Mouse (Mus musculus) embryonic facial prominence, embryonic 10.5 days (tissue): Measurements from ENCODE around the gene Dync1h1. TPM values are rescaled to one million over a fixed set of nuclear protein-coding genes. Genes with fewer than 3 reads are reported as not detected.
A peak's percentile ranks its signal among the peaks of the same experiment; 100 is the strongest.

Experiments used
- DNase-seq: peaks from one replicate; pipeline ENCODE4 v3.0.0-alpha.2; 2017; ENCODE audit warnings: low spot score
- H3K27ac ChIP-seq: fragments of 300-500 bp; sonication (generic); replicated peaks from 2 replicates; pipeline ENCODE4 v1.5.1; 2016; ENCODE audit warnings: mild to moderate bottlenecking
- H3K27me3 ChIP-seq: fragments of 300-500 bp; sonication (generic); replicated peaks from 2 replicates; pipeline ENCODE4 v1.6.1; 2016; ENCODE audit warnings: low read depth, mild to moderate bottlenecking; ENCODE audit not compliant: poor library complexity, severe bottlenecking
- H3K36me3 ChIP-seq: fragments of 300-500 bp; sonication (generic); replicated peaks from 2 replicates; pipeline ENCODE4 v1.6.1; 2016; ENCODE audit warnings: mild to moderate bottlenecking, moderate library complexity
- H3K4me1 ChIP-seq: fragments of 300-500 bp; sonication (generic); 2 replicates; pipeline ENCODE4 v1.6.1; 2016
- H3K4me3 ChIP-seq: fragments of 300-500 bp; sonication (generic); 2 replicates; pipeline ENCODE4 v1.5.1; 2016; ENCODE audit warnings: mild to moderate bottlenecking, moderate library complexity
- H3K9me3 ChIP-seq: fragments of 300-500 bp; sonication (generic); 2 replicates; pipeline ENCODE4 v1.6.1; 2016; ENCODE audit warnings: mild to moderate bottlenecking
- WGBS: fragments of 180-500 bp; shearing (Covaris S2); methylation state at CpG from one replicate; pipeline ENCODE4 v1.1.7; 2016; 5-methylcytosine and 5-hydroxymethylcytosine counted together
- polyA plus RNA-seq: library from polyadenylated mRNA; unstranded; fragments of >200 nt; fragmentation: Nextera tagmentation; extraction: Ambion mirVana; gene quantifications from 2 replicates; pipeline ENCODE4 v1.2.1, GENCODE M21; 2016

The Dync1h1 gene
- polyA plus RNA-seq, 1 experiment from 2014 or later, result 64.2 TPM

DNA sequence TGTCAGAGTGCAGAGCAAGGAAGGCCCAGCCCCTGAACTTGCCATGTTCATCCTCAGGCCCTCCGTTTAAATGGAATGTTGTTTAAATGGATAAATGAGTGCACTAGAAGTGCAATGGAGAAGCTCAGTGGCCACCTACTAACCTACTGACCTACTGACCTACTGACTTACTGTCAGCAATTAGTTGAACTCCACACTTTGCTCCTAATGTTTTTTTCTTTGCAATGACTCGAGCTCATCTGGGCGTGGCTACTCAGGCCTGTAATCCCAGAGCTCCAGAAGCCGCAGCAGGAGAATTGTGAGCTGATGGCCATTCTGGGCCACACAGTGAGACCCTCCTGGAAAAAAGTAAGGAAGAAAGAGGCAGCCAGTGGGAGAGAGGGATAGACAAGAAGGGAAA is 25.3 kb upstream of the Dync1h1 start:
- no peak overlapping the region for H3K27ac ChIP-seq
- WGBS, result 74% methylated on average over 4 of the region's 4 CpGs
- peaks cover 67% of the 10 kb centered on the region for H3K36me3 ChIP-seq
- no peaks in the 10 kb centered on the region for H3K4me1 ChIP-seq
- no peaks in the 10 kb centered on the region for H3K9me3 ChIP-seq
- no peaks in the 10 kb centered on the region for H3K27me3 ChIP-seq
- H3K4me3 ChIP-seq, result no peak overlapping the region
- no peak for DNase-seq

DNA sequence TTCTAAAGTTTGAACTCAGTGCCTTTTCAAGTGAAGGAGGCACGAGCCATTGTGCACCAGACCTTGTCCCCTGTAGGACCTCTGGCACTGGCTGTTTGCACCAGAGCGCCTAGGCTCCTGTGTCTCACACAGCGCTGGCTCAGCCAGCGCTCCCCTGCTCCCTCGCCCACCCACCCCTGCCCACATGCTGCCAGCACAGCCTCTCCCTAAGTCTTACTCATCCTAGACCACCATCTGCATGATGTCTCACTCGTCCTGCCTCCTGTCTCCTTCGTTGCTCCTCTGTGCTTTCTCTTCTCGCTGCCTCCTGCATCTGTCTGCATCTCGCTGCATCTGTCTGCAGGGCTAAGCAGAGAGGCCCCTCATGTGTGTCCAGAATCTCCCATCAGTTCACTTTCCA is 22.9 kb upstream of the Dync1h1 start:
- H3K4me3 ChIP-seq, result no peak overlapping the region
- WGBS, result 87% methylated on average over 9 of the region's 9 CpGs
- no peak for DNase-seq

DNA sequence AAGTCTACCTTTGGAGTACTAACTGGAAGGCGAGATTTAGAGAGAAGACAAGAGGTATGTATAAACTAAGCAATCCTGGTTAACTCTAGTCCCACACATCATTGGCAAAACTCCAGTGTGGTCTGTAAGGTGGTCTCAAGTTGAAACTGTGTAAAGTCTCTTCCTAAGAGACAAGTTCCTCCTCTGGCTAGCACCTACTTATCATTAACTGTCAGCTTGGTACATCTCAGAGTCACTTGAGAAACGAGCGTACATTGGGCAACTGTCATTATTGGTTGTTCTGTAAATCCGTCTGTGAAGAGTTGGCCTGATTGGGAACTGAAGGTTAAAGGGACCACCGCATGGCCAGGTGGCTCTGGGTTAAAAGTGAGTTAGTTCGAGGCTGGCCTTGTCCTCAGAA is 12.6 kb upstream of the Dync1h1 start:
- no peak overlapping the region for H3K27ac ChIP-seq
- H3K36me3 ChIP-seq, result no peaks in the 10 kb centered on the region
- H3K4me3 ChIP-seq, result no peak overlapping the region
- 83% methylated on average over 6 of the region's 6 CpGs for WGBS
- no peaks in the 10 kb centered on the region for H3K27me3 ChIP-seq
- DNase-seq, result no peak
- H3K4me1 ChIP-seq, result peaks cover 23% of the 10 kb centered on the region
- no peaks in the 10 kb centered on the region for H3K9me3 ChIP-seq

More for the DNA sequence above, 22.9 kb upstream of the Dync1h1 start:
- no peak overlapping the region for H3K27ac ChIP-seq
- H3K27me3 ChIP-seq, result no peaks in the 10 kb centered on the region
- no peaks in the 10 kb centered on the region for H3K4me1 ChIP-seq
- peaks cover 44% of the 10 kb centered on the region for H3K36me3 ChIP-seq
- no peaks in the 10 kb centered on the region for H3K9me3 ChIP-seq

DNA sequence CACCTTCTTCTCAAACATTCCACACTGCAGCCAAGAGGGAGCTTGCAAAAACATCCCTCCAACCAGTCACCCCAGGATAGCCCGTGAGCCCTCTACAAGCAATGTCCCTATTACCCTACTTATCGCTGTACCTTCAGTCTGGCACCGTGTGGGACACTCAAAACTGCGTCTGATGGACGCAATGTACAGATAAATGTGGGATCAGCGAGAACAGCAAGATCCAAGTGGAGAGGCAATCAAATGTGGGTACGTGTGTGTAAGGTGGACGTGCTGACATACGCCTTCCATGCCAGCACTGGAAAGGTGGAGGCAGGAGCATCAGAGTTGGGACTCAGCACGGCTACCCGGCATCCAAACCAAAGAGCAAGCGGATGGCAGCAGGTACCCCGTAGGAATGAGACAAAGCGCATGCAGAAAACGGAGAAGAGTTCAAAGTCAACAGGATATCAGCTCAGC is 10.4 kb upstream of the Dync1h1 start:
- peak overlapping the region; percentile 84 for H3K4me3 ChIP-seq
- WGBS, result 2% methylated on average over 15 of the region's 15 CpGs
- H3K36me3 ChIP-seq, result no peaks in the 10 kb centered on the region
- no peak for DNase-seq
- H3K4me1 ChIP-seq, result peaks cover 19% of the 10 kb centered on the region
- H3K9me3 ChIP-seq, result no peaks in the 10 kb centered on the region
- H3K27ac ChIP-seq, result peak overlapping the region; percentile 95
- no peaks in the 10 kb centered on the region for H3K27me3 ChIP-seq

DNA sequence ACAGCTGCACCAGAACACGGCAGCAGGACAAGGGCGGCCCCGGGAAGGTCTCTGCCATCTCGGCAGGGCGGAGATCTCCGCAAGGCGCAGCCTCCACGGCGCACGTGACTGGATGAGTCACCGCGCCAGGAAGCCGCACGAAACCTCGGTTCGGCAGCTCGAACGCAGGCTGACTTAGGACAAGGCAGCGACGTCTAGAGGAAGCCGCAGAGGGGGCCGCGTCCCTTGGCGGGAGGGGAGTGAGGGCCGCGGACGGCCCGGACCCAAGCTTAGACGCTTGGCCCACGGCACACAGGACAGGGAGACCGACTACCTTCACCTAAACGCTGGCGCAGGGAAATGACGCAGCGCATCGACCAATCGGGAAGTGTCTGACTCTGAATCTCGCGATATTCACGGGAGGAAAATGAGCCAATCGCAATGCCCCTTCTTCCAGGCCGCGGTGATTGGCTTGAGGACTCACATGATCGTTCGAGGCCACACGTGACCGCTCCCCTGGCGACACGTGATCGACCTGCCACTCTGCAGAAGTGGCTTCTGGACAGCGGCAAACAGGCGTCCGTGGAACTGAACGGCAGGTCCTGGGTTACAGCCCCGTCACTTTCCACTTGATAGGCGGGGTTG is 9.9 kb upstream of the Dync1h1 start:
- no peaks in the 10 kb centered on the region for H3K9me3 ChIP-seq
- peak overlapping the region; percentile 84 for H3K4me3 ChIP-seq
- WGBS, result under 1% methylated on average over 56 of the region's 56 CpGs
- peaks cover 18% of the 10 kb centered on the region for H3K4me1 ChIP-seq
- H3K27me3 ChIP-seq, result no peaks in the 10 kb centered on the region
- peak; percentile 98 for DNase-seq
- H3K27ac ChIP-seq, result peak overlapping the region; percentile 95
- H3K36me3 ChIP-seq, result no peaks in the 10 kb centered on the region

DNA sequence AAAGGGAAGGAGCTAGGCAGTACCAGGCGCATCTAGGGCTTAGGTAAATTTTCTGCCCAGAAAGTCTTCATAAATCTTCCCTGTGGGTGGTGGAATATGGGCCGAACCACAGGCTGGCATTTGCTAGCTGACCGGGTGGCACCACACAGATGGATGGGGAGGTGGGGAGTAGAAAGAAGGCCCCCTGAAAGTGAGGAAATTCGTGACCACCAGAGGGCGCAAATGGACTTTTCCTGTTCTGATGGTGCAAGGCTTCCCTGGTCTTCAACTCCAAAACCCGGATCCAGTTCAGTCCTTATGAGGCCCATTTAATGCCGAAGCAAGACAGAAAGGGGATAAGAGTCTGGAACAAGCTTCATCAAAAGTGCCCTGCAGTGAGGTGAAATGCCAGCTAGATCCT is 2.7 kb upstream of the Dync1h1 start:
- WGBS, result 11% methylated on average over 7 of the region's 7 CpGs
- Histone ChIP-seq H3K9me3 (no peaks in the 10 kb centered on the region), H3K36me3 (0 out of 2 replicates have a peak, but pooled peaks cover under 1% of the 10 kb centered on the region), H3K4me1 (peaks cover 22% of the 10 kb centered on the region), H3K4me3 (no peak overlapping the region), H3K27ac (no peak overlapping the region), H3K27me3 (peaks cover 20% of the 10 kb centered on the region)
- DNase-seq, result peak; percentile 82

DNA sequence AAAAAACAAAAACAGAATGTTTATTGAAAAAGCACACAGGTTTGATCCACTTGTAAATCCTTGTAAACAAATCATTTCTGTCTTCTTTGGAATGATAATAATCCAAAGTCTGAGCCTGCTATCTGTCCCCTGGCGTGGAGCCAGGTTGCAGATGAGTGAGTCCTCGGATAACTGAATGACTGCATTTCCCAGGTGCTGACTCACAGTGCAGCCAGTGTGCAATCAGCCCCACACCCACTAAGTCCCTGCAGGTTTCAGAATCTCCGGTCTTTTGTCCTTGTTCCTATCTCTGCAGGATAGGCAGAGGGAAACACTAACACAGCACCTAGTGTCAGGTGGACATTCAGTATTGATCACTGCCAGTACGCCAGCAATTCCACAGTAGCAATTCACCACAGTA is 1.5 kb upstream of the Dync1h1 start:
- DNase-seq, result no peak
- Histone ChIP-seq H3K27me3 (peaks cover 20% of the 10 kb centered on the region), H3K9me3 (no peaks in the 10 kb centered on the region), H3K4me3 (peak overlapping the region; percentile 98; the same call in 1 of the 2 replicates), H3K4me1 (peaks cover 28% of the 10 kb centered on the region), H3K27ac (no peak overlapping the region), H3K36me3 (peaks cover 11% of the 10 kb centered on the region; the same call in 1 of the 2 replicates)
- WGBS, result 79% methylated on average over 4 of the region's 4 CpGs

DNA sequence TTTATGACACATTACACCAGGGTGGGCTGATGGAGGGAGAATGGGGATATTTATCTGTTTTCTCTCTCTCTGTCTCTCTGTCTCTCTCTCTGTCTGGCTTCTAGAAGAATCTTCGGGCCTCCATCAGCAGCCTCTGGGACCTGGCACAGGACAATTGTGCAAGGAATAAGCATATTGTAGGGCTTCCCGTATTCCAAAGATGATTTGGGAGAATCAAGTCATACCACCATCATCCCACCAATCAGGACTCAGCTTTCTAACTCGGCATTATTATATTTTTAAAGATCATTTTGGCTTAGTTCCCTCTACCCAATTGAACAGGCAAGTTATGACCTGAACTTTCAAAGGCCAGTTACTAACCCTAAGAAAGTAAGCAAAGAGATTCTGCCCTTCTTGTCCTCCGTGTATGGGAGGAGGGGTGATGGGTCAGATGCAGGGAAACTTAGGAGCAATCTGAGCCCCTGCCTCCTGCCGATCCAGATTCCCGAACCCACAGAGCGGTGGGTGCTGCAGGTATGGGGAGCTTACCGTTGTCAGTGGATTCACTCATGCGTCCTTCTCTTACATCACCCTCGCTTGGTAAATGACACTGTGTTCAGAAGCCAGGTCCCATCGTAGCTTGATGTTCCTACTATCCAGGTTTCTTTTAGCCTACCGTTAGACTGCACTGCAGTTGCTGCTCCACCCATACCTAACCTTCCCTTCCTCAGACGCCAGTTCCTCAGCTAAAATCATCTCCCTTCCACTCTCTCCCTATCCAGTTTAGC is 844 bp upstream of the Dync1h1 start:
- Histone ChIP-seq H3K9me3 (no peaks in the 10 kb centered on the region), H3K4me3 (peak overlapping the region; percentile 98), H3K4me1 (peaks cover 28% of the 10 kb centered on the region), H3K36me3 (peaks cover 14% of the 10 kb centered on the region; the same call in 1 of the 2 replicates), H3K27me3 (peaks cover 20% of the 10 kb centered on the region), H3K27ac (no peak overlapping the region)
- 55% methylated on average over 13 of the region's 13 CpGs for WGBS
- no peak for DNase-seq

DNA sequence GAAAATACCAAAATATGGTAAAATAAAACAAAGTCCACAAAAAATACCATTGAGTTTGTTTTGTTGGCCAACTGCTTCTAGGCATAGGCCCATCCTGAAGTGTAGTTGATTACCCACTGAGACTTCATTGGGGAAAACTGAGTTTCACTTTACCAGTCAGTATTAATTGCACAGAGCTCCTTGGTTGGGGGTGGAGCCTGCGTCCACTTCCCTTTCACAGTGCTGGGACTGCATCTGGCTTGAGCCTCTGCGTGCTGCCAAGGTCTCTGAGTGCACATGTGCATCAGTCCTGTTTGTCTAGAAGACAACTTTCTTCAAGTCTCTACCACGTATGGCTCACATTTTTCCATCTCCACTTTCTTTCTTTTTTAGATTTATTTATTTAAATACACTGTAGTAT is 4.9 kb downstream of the Dync1h1 start:
- WGBS, result 91% methylated on average over 3 of the region's 3 CpGs
- DNase-seq, result no peak
- no peak overlapping the region for H3K27ac ChIP-seq
- peaks cover 21% of the 10 kb centered on the region for H3K4me1 ChIP-seq
- no peak overlapping the region for H3K4me3 ChIP-seq
- no peaks in the 10 kb centered on the region for H3K27me3 ChIP-seq
- H3K36me3 ChIP-seq, result peaks cover 56% of the 10 kb centered on the region
- no peaks in the 10 kb centered on the region for H3K9me3 ChIP-seq

DNA sequence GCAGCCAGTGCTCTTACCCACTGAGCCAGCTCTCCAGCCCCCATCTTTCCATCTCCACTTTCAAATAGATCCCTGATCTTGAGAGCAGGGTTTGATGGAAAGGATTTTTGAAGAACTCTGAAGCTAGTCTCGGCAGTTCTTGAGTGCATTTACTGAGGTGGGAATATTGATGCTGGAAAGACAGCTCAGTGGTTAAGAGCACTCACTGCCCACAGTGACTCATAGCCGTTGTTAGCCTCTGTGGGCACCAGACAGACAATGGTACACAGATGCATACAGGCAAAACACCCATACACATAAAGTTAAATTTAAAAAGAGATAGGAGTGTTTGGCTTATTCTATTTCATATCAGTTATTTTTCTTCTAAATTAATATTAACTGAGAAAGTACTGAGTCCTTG is 5.4 kb downstream of the Dync1h1 start:
- Histone ChIP-seq H3K4me3 (no peak overlapping the region), H3K9me3 (no peaks in the 10 kb centered on the region), H3K27ac (no peak overlapping the region), H3K27me3 (no peaks in the 10 kb centered on the region), H3K36me3 (peaks cover 59% of the 10 kb centered on the region), H3K4me1 (peaks cover 20% of the 10 kb centered on the region)
- no peak for DNase-seq
- WGBS, result 89% methylated on average over 2 of the region's 2 CpGs

DNA sequence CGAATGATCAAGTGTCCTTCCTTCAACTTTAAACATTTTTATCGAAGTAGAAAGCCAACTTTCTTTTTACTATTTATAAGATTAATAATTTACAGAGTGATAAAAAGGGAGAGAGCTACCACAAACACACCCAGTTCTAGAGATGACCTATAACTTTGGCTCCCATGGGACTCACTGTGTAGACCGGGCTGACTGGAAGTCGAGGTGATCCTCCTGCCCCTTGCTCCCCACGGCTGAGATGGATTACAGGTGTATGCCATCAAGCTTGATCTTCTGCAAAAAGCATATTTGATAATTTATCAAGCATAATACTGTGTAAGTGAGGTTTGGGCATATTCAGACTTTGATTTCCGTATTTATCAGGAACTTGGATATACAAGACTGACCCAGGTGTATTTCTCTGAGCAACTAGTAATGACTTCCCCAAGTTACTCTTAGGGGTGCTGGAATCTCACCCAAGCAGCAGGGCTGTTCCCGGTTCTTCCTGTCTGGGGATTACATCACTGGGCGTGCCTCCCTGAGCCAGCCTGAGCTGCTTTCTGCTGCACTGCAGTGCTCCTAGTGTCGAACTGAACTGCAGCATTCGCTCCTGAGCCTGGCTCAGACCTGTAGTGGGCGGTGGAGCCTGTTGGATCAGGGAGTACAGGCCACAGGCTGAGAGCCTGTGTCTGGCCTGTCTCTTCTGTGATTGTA is 7.4 kb downstream of the Dync1h1 start:
- 78% methylated on average over 11 of the region's 11 CpGs for WGBS
- Histone ChIP-seq H3K9me3 (no peaks in the 10 kb centered on the region), H3K27me3 (no peaks in the 10 kb centered on the region), H3K4me1 (peaks cover 5% of the 10 kb centered on the region), H3K36me3 (peaks cover 77% of the 10 kb centered on the region), H3K27ac (no peak overlapping the region), H3K4me3 (no peak overlapping the region)
- peak; percentile 18 for DNase-seq

DNA sequence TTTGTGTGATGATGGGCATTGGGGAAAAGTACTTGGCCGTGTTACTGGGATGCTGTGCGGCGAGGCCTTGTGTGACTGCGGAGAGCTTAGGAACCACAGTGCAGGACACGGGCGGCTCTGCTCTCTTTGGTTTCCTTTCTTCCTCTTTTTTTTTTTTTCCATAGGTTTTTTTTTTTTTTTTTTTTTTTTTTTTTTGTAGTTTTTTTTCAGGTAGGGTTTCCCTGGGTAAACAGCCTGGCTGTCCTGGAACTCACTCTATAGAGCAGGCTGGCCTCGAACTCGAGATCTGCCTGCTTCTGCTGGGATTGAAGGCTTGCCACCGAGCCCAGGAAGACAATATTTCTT is 7.9 kb downstream of the Dync1h1 start:
- no peaks in the 10 kb centered on the region for H3K27me3 ChIP-seq
- no peak for DNase-seq
- H3K9me3 ChIP-seq, result no peaks in the 10 kb centered on the region
- peaks cover 77% of the 10 kb centered on the region for H3K36me3 ChIP-seq
- WGBS, result 92% methylated on average over 9 of the region's 9 CpGs
- H3K27ac ChIP-seq, result no peak overlapping the region
- no peak overlapping the region for H3K4me3 ChIP-seq
- peaks cover under 1% of the 10 kb centered on the region; the same call in 1 of the 2 replicates for H3K4me1 ChIP-seq
